Mouse (Mus musculus) kidney, embryonic 14.5 days (tissue): ENCODE measurements around the gene Ccdc175. TPM values are rescaled to one million over a fixed set of nuclear protein-coding genes. Genes with fewer than 3 reads are reported as not detected.

Experiments used
- ATAC-seq: fragments of 200-750 bp; cut with Nextera tagmentation; 2 replicates; pipeline ENCODE4 v1.8.0; 2017; ENCODE audit warnings: moderate number of reproducible peaks, mild to moderate bottlenecking, moderate TSS enrichment, moderate library complexity; ENCODE audit not compliant: low FRiP score, low TSS enrichment
- H3K27ac ChIP-seq: fragments of 300-500 bp; sonication (generic); 2 replicates; pipeline ENCODE4 v1.5.1; 2014; ENCODE audit warnings: low read depth, mild to moderate bottlenecking, low read length, moderate library complexity, mixed read lengths
- H3K27me3 ChIP-seq: fragments of 300-500 bp; sonication (generic); 2 replicates; pipeline ENCODE4 v1.6.1; 2014; ENCODE audit warnings: mild to moderate bottlenecking, low read length; ENCODE audit not compliant: control insufficient read depth, insufficient read depth
- H3K36me3 ChIP-seq: fragments of 300-500 bp; sonication (generic); 2 replicates; pipeline ENCODE4 v1.6.1; 2014; ENCODE audit warnings: low read length, mixed read lengths; ENCODE audit not compliant: control insufficient read depth, insufficient read depth
- H3K4me1 ChIP-seq: fragments of 300-500 bp; sonication (generic); 2 replicates; pipeline ENCODE4 v1.6.1; 2014; ENCODE audit warnings: low read length, mixed read lengths; ENCODE audit not compliant: control insufficient read depth, insufficient read depth
- H3K4me2 ChIP-seq: fragments of 300-500 bp; sonication (generic); replicated peaks from 2 replicates; pipeline ENCODE4 v1.6.1; 2014; ENCODE audit warnings: low read depth, mild to moderate bottlenecking, low read length
- H3K4me3 ChIP-seq: fragments of 300-500 bp; sonication (generic); 2 replicates; pipeline ENCODE4 v1.5.1; 2014; ENCODE audit warnings: mild to moderate bottlenecking, low read length
- H3K9ac ChIP-seq: fragments of 300-500 bp; sonication (generic); 2 replicates; pipeline ENCODE4 v1.6.1; 2014; ENCODE audit warnings: low read depth, mild to moderate bottlenecking, low read length, moderate library complexity
- H3K9me3 ChIP-seq: fragments of 300-500 bp; sonication (generic); 2 replicates; pipeline ENCODE4 v1.6.1; 2016; ENCODE audit warnings: low read length; ENCODE audit not compliant: control insufficient read depth
- WGBS: fragments of 180-500 bp; shearing (Covaris S2); extraction: QIAGEN DNeasy Blood & Tissue Kit; methylation state at CpG from one replicate; pipeline ENCODE4 v1.1.7; 2014; 5-methylcytosine and 5-hydroxymethylcytosine counted together
- polyA plus RNA-seq: library from polyadenylated mRNA; unstranded; fragments of >200 nt; fragmentation: Nextera tagmentation; extraction: Ambion mirVana; gene quantifications from 2 replicates; pipeline ENCODE4 v1.2.1, GENCODE M21; 2014

Gene Ccdc175
- polyA plus RNA-seq, 1 experiment from 2014 or later, result not detected

GRCm38 (mm10) chr12:72085329-72086165 is 99.3 kb downstream of the Ccdc175 start, which contains the start of the genes L3hypdh and Jkamp:
Gene L3hypdh (minus strand): TSS chr12:72085439.
Gene Jkamp (plus strand): TSS chr12:72085589.
- H3K9ac ChIP-seq, result peak within 1 kb of the TSS; percentile 82
- 1% methylated on average over 58 of the region's 60 CpGs for WGBS
- peaks cover 6% of the 10 kb centered on the region; the same call in 1 of the 2 replicates for H3K36me3 ChIP-seq

DNA sequence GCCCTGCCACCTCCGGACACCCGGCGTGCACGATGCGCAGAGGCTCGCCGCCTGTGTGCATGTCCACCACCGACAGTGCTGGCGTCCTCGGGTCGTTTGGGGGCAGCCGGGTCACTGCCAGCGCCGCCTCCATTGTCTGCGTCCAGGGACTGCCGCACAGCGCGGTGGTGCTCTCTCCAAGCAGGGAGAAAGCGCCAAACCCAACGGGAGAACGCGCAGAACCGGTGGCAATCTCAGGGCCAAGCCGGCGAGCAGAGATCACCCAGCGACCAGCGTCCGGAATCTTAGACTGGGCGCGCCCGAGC is 99.9 kb downstream of the Ccdc175 start:
- peak overlapping the region; percentile 71 for H3K9ac ChIP-seq
- H3K4me2 ChIP-seq, result peak overlapping the region; percentile 61
- no peaks in the 10 kb centered on the region for H3K9me3 ChIP-seq
- H3K4me3 ChIP-seq, result peak overlapping the region; percentile 81
- peak overlapping the region; percentile 76 for H3K27ac ChIP-seq
- peaks cover 2% of the 10 kb centered on the region; the same call in 1 of the 2 replicates for H3K36me3 ChIP-seq
- H3K4me1 ChIP-seq, result peaks cover 14% of the 10 kb centered on the region; the same call in 1 of the 2 replicates
- under 1% methylated on average over 31 of the region's 31 CpGs for WGBS
- peak; percentile 38 for ATAC-seq
- no peaks in the 10 kb centered on the region for H3K27me3 ChIP-seq

More at GRCm38 (mm10) chr12:72085329-72086165, 99.3 kb downstream of the Ccdc175 start, which contains the start of the genes L3hypdh and Jkamp:
- peak; percentile 98 for ATAC-seq
- Histone ChIP-seq H3K4me1 (peaks cover 14% of the 10 kb centered on the region; the same call in 1 of the 2 replicates), H3K27ac (peak within 1 kb of the TSS; percentile 97), H3K4me2 (peak within 1 kb of the TSS; percentile 79), H3K27me3 (no peaks in the 10 kb centered on the region), H3K4me3 (peak within 1 kb of the TSS; percentile 81), H3K9me3 (no peaks in the 10 kb centered on the region)

DNA sequence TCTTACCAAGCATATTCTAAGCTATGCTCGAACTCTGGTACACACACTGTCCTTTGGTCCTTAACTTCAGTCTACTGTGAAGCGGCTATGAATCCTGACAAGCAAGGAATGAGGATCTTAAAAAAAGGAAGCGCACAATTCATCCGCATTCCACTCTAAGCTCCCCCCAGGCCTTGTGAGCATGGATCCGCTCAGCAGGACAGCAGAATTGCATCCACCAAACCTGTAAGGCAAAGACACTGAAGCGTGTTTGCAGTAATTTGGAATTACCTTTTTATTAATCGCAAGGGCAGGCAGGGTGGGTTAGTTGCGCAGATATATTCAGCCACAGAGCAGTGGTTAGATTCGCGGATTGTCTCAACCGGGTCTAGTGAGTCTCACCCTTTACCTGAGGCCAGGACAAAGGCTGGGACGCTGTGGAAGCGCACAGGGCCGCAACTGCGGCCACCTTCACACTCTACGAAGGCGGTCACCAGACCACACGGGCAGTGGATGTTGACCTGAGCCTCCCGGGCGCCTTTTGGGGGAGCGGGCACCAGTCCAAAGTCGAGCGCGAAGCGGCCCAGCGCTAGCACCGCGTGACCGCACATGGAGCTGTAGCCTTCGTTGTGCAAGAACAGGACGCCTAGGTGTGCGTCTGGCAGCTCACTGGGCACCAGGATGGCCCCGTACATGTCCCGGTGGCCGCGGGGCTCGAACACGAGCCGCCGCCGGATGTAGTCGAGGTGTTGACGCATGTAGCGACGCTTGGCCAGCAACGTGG is 100.4 kb downstream of the Ccdc175 start:
- ATAC-seq, result peak; percentile 20

GRCm38 (mm10) chr12:72083265-72083664 is 101.6 kb downstream of the Ccdc175 start:
- WGBS, result 85% methylated on average over 9 of the region's 9 CpGs
- Histone ChIP-seq H3K4me1 (peaks cover 14% of the 10 kb centered on the region; the same call in 1 of the 2 replicates), H3K4me2 (no peak overlapping the region), H3K27me3 (no peaks in the 10 kb centered on the region), H3K4me3 (no peak overlapping the region), H3K9ac (no peak overlapping the region), H3K27ac (no peak overlapping the region), H3K36me3 (no peaks in the 10 kb centered on the region), H3K9me3 (no peaks in the 10 kb centered on the region)
- no peak for ATAC-seq

More for the DNA sequence above, 100.4 kb downstream of the Ccdc175 start:
- Histone ChIP-seq H3K9me3 (no peaks in the 10 kb centered on the region), H3K4me2 (peak overlapping the region; percentile 61), H3K9ac (peak overlapping the region; percentile 71), H3K27ac (peak overlapping the region; percentile 76), H3K36me3 (no peaks in the 10 kb centered on the region), H3K4me3 (peak overlapping the region; percentile 81), H3K4me1 (peaks cover 14% of the 10 kb centered on the region; the same call in 1 of the 2 replicates), H3K27me3 (no peaks in the 10 kb centered on the region)
- WGBS, result 3% methylated on average over 46 of the region's 46 CpGs

GRCm38 (mm10) chr12:72082370-72082769 is 102.5 kb downstream of the Ccdc175 start:
- WGBS, result 18% methylated on average over 18 of the region's 18 CpGs
- H3K4me2 ChIP-seq, result peak overlapping the region; percentile 36
- ATAC-seq, result no peak
- no peaks in the 10 kb centered on the region for H3K36me3 ChIP-seq
- H3K4me1 ChIP-seq, result peaks cover 7% of the 10 kb centered on the region; the same call in 1 of the 2 replicates
- 0 out of 2 replicates have a peak overlapping the region, but pooled peaks have one; percentile 24 for H3K27ac ChIP-seq
- peak overlapping the region; percentile 23 for H3K4me3 ChIP-seq
- H3K9ac ChIP-seq, result no peak overlapping the region
- no peaks in the 10 kb centered on the region for H3K9me3 ChIP-seq
- H3K27me3 ChIP-seq, result no peaks in the 10 kb centered on the region

GRCm38 (mm10) chr12:72081961-72082360 is 102.9 kb downstream of the Ccdc175 start:
- Histone ChIP-seq H3K27ac (no peak overlapping the region), H3K9ac (no peak overlapping the region), H3K4me1 (peaks cover 7% of the 10 kb centered on the region; the same call in 1 of the 2 replicates), H3K36me3 (no peaks in the 10 kb centered on the region), H3K9me3 (no peaks in the 10 kb centered on the region), H3K27me3 (no peaks in the 10 kb centered on the region), H3K4me2 (peak overlapping the region; percentile 36), H3K4me3 (no peak overlapping the region)
- WGBS, result 81% methylated on average over 3 of the region's 3 CpGs
- ATAC-seq, result no peak

DNA sequence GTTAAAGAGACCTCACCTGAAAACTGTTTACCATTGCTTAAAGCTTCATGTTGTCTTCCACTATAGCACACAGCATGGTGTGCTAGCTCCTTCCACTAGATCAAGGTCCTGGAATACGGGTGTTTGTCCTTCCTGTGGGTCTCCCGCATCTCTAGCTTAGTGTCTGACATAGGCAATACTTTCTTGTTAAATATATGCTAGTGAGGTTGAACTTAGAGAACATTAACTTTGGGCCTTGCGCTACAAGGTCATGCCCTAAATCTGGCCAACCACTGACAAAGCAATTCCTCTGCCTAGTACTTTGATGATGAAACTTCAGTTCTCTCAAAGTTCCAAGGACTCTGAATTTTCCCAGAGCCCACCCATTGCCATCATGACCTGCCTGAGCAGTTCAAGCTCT is 106.6 kb downstream of the Ccdc175 start:
- Histone ChIP-seq H3K27ac (no peak overlapping the region), H3K9ac (no peak overlapping the region), H3K4me2 (no peak overlapping the region), H3K27me3 (no peaks in the 10 kb centered on the region), H3K4me1 (peaks cover 5% of the 10 kb centered on the region; the same call in 1 of the 2 replicates), H3K4me3 (no peak overlapping the region), H3K36me3 (0 out of 2 replicates have a peak, but pooled peaks cover 2% of the 10 kb centered on the region), H3K9me3 (no peaks in the 10 kb centered on the region)
- no peak for ATAC-seq
- 78% methylated on average over 3 of the region's 3 CpGs for WGBS

DNA sequence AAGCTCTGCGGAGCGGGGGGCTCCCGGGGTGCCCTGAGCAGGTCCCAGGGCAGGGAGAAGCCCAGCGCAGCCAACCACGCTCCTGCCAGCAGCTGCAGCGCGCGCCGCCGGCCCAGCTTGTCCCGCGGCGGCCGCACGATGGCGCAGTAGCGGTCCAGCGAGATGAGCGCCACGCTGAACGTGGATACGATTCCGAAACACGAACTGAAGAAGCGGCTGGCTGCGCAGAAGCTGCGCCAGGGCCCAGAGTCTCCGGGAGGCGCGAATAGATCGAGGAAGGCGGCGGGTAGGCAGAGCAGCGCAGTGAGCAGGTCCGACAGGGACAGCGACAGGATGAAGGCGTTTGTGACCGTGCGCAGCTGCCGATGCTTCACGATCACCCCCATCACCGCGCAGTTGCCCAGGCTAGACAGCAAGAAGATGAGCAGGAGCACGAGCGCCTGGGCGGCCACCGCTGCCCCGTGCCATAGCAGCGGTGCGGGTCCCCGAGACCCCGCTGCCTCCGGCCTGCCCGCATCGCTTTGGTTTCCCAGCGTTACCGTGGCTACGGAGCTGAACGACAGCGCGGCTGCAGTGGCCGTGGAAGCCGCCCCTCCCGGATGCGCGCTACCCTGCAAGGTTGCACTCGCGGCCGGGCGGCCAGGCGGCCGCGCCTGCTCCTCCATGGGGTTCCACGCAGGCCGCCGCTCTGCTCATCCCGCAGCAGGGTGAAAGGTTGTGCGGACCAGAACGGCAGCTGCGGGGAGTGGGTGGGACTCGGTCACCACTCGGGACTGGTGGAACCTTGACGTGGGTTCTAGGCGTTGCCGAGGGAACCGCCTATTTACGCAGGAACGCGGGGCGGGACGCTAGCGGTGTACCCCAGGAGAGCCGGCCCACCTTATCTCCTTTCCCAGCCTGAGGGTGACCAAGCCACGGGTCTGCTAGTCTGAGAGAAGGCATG is 114.2 kb downstream of the Ccdc175 start, which contains the start of gene Gpr135:
TSS of gene Gpr135 (minus strand) at position 799 of the 943 bp plus-strand sequence.
- Histone ChIP-seq H3K4me1 (no peaks in the 10 kb centered on the region), H3K27me3 (peaks cover 10% of the 10 kb centered on the region), H3K4me3 (peak within 1 kb of the TSS; percentile 76), H3K4me2 (peak within 1 kb of the TSS; percentile 98), H3K27ac (no peak within 1 kb of the TSS), H3K36me3 (0 out of 2 replicates have a peak, but pooled peaks cover 1% of the 10 kb centered on the region), H3K9me3 (no peaks in the 10 kb centered on the region), H3K9ac (peak within 1 kb of the TSS; percentile 55)
- peak; percentile 93 for ATAC-seq
- under 1% methylated on average over 90 of the region's 94 CpGs for WGBS
